Comparison of ENCODE assay signal across 15 mouse cellular contexts in genomic region chr1:72196626-72197359, GRCm38 (mm10). TPM values are rescaled to one million over a fixed set of nuclear protein-coding genes. Genes with fewer than 3 reads are reported as not detected.
A peak's percentile ranks its signal among the peaks of the same experiment; 100 is the strongest.
DNase-seq lines count a peak whose midpoint lies in the region; ATAC-seq and TF ChIP-seq lines count a peak whose summit lies in the region.
"Had no signal": no experiment of that assay in that cellular context is flagged by ENCODE, and none has a peak within 500 bp of the region (broad histone marks: within the 10 kb centered on the region; RNA-seq: fewer than 3 reads in every experiment).

No protein-coding gene starts in this region.

- no peak for DNase-seq in lung, postnatal 14 days
- DNase-seq in stomach, postnatal 0 days (ENCODE audit: low spot score), result peak; percentile 39
- no peak for DNase-seq in gastrocnemius, adult 8-10 months (ENCODE audit: low spot score in 2 of 2)
- DNase-seq: cerebellum, adult 11 months; cerebellum, postnatal 36 days; forebrain, postnatal 0 days; heart, adult 18-20 months; kidney, adult 9 months; lung, adult 2 months had no signal

- no peak for TF ChIP-seq CTCF in bone marrow, adult 2 months (IDR thresholded peaks at IDR 0.05; ENCODE audit: control insufficient read depth, insufficient read depth, low read length)
- no peak for TF ChIP-seq CTCF in stomach, postnatal 0 days (IDR thresholded peaks at IDR 0.05; ENCODE audit: low read depth)

- TF ChIP-seq EP300 in stomach, postnatal 0 days (optimal IDR thresholded peaks at IDR 0.05), result no peak

- no peak for TF ChIP-seq POLR2A in bone marrow, adult 2 months (IDR thresholded peaks at IDR 0.05; ENCODE audit: borderline replicate concordance, control insufficient read depth, low read depth, low read length)

- WGBS in lung, embryonic 15.5 days, result 39% methylated on average over 10 of the region's 10 CpGs
- 61% methylated on average over 10 of the region's 10 CpGs for WGBS in bone marrow, adult 2 months
- 40% methylated on average over 10 of the region's 10 CpGs for WGBS in intestine, embryonic 16.5 days
- 46% methylated on average over 10 of the region's 10 CpGs for WGBS in stomach, postnatal 0 days
- WGBS in kidney, embryonic 16.5 days, result 61% methylated on average over 10 of the region's 10 CpGs

- H3K27me3 ChIP-seq in lung, embryonic 15.5 days, result no peaks in the 10 kb centered on the region
- no peaks in the 10 kb centered on the region for H3K27me3 ChIP-seq in intestine, embryonic 16.5 days (replicated peaks; ENCODE audit: control insufficient read depth, insufficient read depth, low read length)
- no peaks in the 10 kb centered on the region for H3K27me3 ChIP-seq in stomach, postnatal 0 days (ENCODE audit: control insufficient read depth, insufficient read depth, low read length)
- H3K27me3 ChIP-seq in kidney, embryonic 16.5 days (ENCODE audit: insufficient read depth, low read length), result no peaks in the 10 kb centered on the region
- H3K27me3 ChIP-seq: hindbrain, embryonic 15.5 days; midbrain, embryonic 13.5 days had no signal

- peak; percentile 35; the same call in 1 of the 2 replicates for ATAC-seq in lung, embryonic 15.5 days (ENCODE audit: borderline replicate concordance, extremely low read depth, low FRiP score, low TSS enrichment)
- ATAC-seq in intestine, embryonic 16.5 days, result peak; percentile 83
- no peak for ATAC-seq in stomach, postnatal 0 days (ENCODE audit: low FRiP score, low TSS enrichment)
- ATAC-seq in kidney, embryonic 16.5 days (ENCODE audit: low FRiP score, low TSS enrichment), result no peak
- ATAC-seq: forebrain, postnatal 0 days; midbrain, embryonic 13.5 days had no signal

- H3K9me3 ChIP-seq in lung, embryonic 15.5 days, result no peaks in the 10 kb centered on the region
- H3K9me3 ChIP-seq in intestine, embryonic 16.5 days (ENCODE audit: control insufficient read depth, low read length), result no peaks in the 10 kb centered on the region
- H3K9me3 ChIP-seq in stomach, postnatal 0 days (ENCODE audit: control insufficient read depth, low read length), result no peaks in the 10 kb centered on the region
- no peaks in the 10 kb centered on the region for H3K9me3 ChIP-seq in kidney, embryonic 16.5 days (ENCODE audit: low read length)
- H3K9me3 ChIP-seq: hindbrain, embryonic 15.5 days; midbrain, embryonic 13.5 days had no signal

- no peaks in the 10 kb centered on the region for H3K4me1 ChIP-seq in lung, embryonic 15.5 days
- H3K4me1 ChIP-seq in bone marrow, adult 2 months (ENCODE audit: control insufficient read depth, insufficient read depth, low read length), result peaks cover 4% of the 10 kb centered on the region
- H3K4me1 ChIP-seq in intestine, embryonic 16.5 days (ENCODE audit: control insufficient read depth, insufficient read depth, low read length), result peaks cover 22% of the 10 kb centered on the region
- peaks cover 2% of the 10 kb centered on the region; the same call in 1 of the 2 replicates for H3K4me1 ChIP-seq in stomach, postnatal 0 days (replicated peaks; ENCODE audit: control insufficient read depth, insufficient read depth)
- H3K4me1 ChIP-seq in kidney, embryonic 16.5 days (ENCODE audit: insufficient read depth, low read length), result peaks cover 4% of the 10 kb centered on the region; the same call in 1 of the 2 replicates

- no peak overlapping the region for H3K4me2 ChIP-seq in lung, embryonic 15.5 days
- H3K4me2 ChIP-seq in intestine, embryonic 16.5 days (ENCODE audit: low read depth, low read length), result peak overlapping the region; percentile 42
- H3K4me2 ChIP-seq in stomach, postnatal 0 days (replicated peaks; ENCODE audit: low read depth), result no peak overlapping the region
- no peak overlapping the region for H3K4me2 ChIP-seq in kidney, embryonic 16.5 days (replicated peaks; ENCODE audit: low read depth, low read length)
- H3K4me2 ChIP-seq: hindbrain, embryonic 15.5 days; midbrain, embryonic 13.5 days had no signal

- no peak overlapping the region for H3K4me3 ChIP-seq in lung, embryonic 15.5 days
- H3K4me3 ChIP-seq in bone marrow, adult 2 months (replicated peaks; ENCODE audit: control insufficient read depth, low read depth, low read length), result no peak overlapping the region
- H3K4me3 ChIP-seq in intestine, embryonic 16.5 days (ENCODE audit: low read length), result no peak overlapping the region
- H3K4me3 ChIP-seq in stomach, postnatal 0 days (ENCODE audit: low read depth, low read length), result no peak overlapping the region
- H3K4me3 ChIP-seq in kidney, embryonic 16.5 days (ENCODE audit: low read length), result no peak overlapping the region
- H3K4me3 ChIP-seq: hindbrain, embryonic 15.5 days; midbrain, embryonic 13.5 days had no signal

- no peak overlapping the region for H3K27ac ChIP-seq in lung, embryonic 15.5 days
- H3K27ac ChIP-seq in bone marrow, adult 2 months (ENCODE audit: control insufficient read depth, insufficient read depth, low read depth, low read length, poor library complexity), result peak overlapping the region; percentile 50
- H3K27ac ChIP-seq in intestine, embryonic 16.5 days (ENCODE audit: low read length), result peak overlapping the region; percentile 90
- peak overlapping the region; percentile 24; the same call in 1 of the 2 replicates for H3K27ac ChIP-seq in stomach, postnatal 0 days (replicated peaks)
- H3K27ac ChIP-seq in kidney, embryonic 16.5 days (ENCODE audit: low read length), result no peak overlapping the region
- H3K27ac ChIP-seq: hindbrain, embryonic 15.5 days; midbrain, embryonic 13.5 days had no signal

- no peaks in the 10 kb centered on the region for H3K36me3 ChIP-seq in lung, embryonic 15.5 days
- no peaks in the 10 kb centered on the region for H3K36me3 ChIP-seq in intestine, embryonic 16.5 days (ENCODE audit: control insufficient read depth, insufficient read depth, low read length)
- no peaks in the 10 kb centered on the region for H3K36me3 ChIP-seq in stomach, postnatal 0 days (ENCODE audit: control insufficient read depth, insufficient read depth, low read length)
- no peaks in the 10 kb centered on the region for H3K36me3 ChIP-seq in kidney, embryonic 16.5 days (ENCODE audit: insufficient read depth, low read length)
- H3K36me3 ChIP-seq: hindbrain, embryonic 15.5 days; midbrain, embryonic 13.5 days had no signal

- H3K9ac ChIP-seq in lung, embryonic 15.5 days, result no peak overlapping the region
- H3K9ac ChIP-seq in intestine, embryonic 16.5 days (ENCODE audit: low read depth, low read length), result 0 out of 2 replicates have a peak overlapping the region, but pooled peaks have one; percentile 14
- no peak overlapping the region for H3K9ac ChIP-seq in stomach, postnatal 0 days (ENCODE audit: low read length)
- no peak overlapping the region for H3K9ac ChIP-seq in kidney, embryonic 16.5 days (replicated peaks; ENCODE audit: low read length)
- H3K9ac ChIP-seq: forebrain, postnatal 0 days; hindbrain, embryonic 15.5 days; midbrain, embryonic 13.5 days had no signal

RNA-seq across cellular contexts. Expression of gene Mreg, which starts 15.3 kb away (rescaled TPM):
- 2.3 and 4.8 TPM in 2 replicates for polyA plus RNA-seq in lung, embryonic 15.5 days (2015; fragmentation: Nextera tagmentation; extraction: Ambion mirVana)
- polyA plus RNA-seq in bone marrow, adult 2 months (2011; ENCODE audit: insufficient read depth, insufficient read length, low replicate concordance, missing spikeins), result 8.1 TPM in 1 of 2 replicates, not detected in the other
- polyA plus RNA-seq in intestine, embryonic 16.5 days (2015; fragmentation: Nextera tagmentation; extraction: Ambion mirVana), result 7.5 and 13.2 TPM in 2 replicates
- 34.6 and 37.7 TPM in 2 replicates for polyA plus RNA-seq in stomach, postnatal 0 days (2015; fragmentation: Nextera tagmentation; extraction: Ambion mirVana)
- total RNA-seq in gastrocnemius, adult 8-10 months (2022), result 10 to 100 TPM; 35.8 to 50.4 (median 44.8) TPM
- polyA plus RNA-seq in kidney, embryonic 16.5 days (2015; fragmentation: Nextera tagmentation; extraction: Ambion mirVana), result 5.2 and 5.3 TPM in 2 replicates

Comparison
In these comparisons a context has a peak if more than half of its experiments do, and no peak if none do; other contexts are left out.
1. ATAC-seq: peak in lung, embryonic 15.5 days (single experiment) and intestine, embryonic 16.5 days (single experiment); none in stomach, postnatal 0 days (single experiment) and kidney, embryonic 16.5 days (single experiment).
2. H3K27ac ChIP-seq: peak in bone marrow, adult 2 months (single experiment), intestine, embryonic 16.5 days (single experiment) and stomach, postnatal 0 days (single experiment); none in lung, embryonic 15.5 days (single experiment) and kidney, embryonic 16.5 days (single experiment).